Mouse (Mus musculus): ENCODE measurements around the gene Dock8. TPM values are rescaled to one million over a fixed set of nuclear protein-coding genes. Genes with fewer than 3 reads are reported as not detected.

Dock8 gene
- polyA plus RNA-seq, 1 experiment = 18.0 TPM

DNA sequence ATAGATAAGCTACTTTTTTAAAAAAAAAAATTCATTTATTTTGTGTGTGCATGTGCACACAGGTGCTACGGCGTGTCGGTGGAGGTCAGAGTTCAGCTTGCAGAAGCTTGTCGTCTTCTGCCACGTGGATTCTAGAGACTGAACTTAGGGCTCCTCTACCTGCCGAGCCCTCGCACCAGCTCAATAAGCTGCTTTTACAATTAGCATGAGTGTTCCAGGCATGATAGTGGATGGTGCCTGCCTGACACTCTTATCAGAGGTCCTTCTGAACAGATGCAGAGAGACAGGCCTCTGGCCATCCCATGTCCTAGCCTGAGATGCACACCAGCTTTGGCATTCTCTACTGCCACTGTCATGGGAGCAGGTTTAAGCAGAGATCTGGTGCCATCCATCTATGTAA, 55.7 kb downstream of the Dock8 start:
- Histone ChIP-seq H3K27me3 (replicated peaks) (no peaks in the 10 kb centered on the region), H3K4me3 (replicated peaks) (no peak overlapping the region), H3K9me3 (no peaks in the 10 kb centered on the region), H3K36me3 (replicated peaks; ENCODE audit: low read length) (peaks cover 81% of the 10 kb centered on the region), H3K4me1 (peaks cover 87% of the 10 kb centered on the region)
- TF ChIP-seq GATA1 (IDR thresholded peaks at IDR 0.05; ENCODE audit: borderline replicate concordance, low read length) (no peak), FLI1 (IDR thresholded peaks at IDR 0.05; ENCODE audit: low read length) (no peak)

GRCm38 (mm10) chr19:25055559-25055958, 56.2 kb downstream of the Dock8 start:
- no peak for TF ChIP-seq FLI1 (IDR thresholded peaks at IDR 0.05; ENCODE audit: low read length)

GRCm38 (mm10) chr19:25056224-25056623, 56.9 kb downstream of the Dock8 start:
- peaks cover 87% of the 10 kb centered on the region for H3K36me3 ChIP-seq (replicated peaks; ENCODE audit: low read length)
- TF ChIP-seq FLI1 (IDR thresholded peaks at IDR 0.05; ENCODE audit: low read length) = no peak
- TF ChIP-seq GATA1 (IDR thresholded peaks at IDR 0.05; ENCODE audit: borderline replicate concordance, low read length) = no peak
- H3K9me3 ChIP-seq = no peaks in the 10 kb centered on the region
- no peak overlapping the region for H3K4me3 ChIP-seq (replicated peaks)
- no peaks in the 10 kb centered on the region for H3K27me3 ChIP-seq (replicated peaks)
- peaks cover 89% of the 10 kb centered on the region for H3K4me1 ChIP-seq

More at GRCm38 (mm10) chr19:25055559-25055958, 56.2 kb downstream of the Dock8 start:
- H3K4me1 ChIP-seq = peaks cover 90% of the 10 kb centered on the region
- H3K4me3 ChIP-seq (replicated peaks) = no peak overlapping the region
- H3K36me3 ChIP-seq (replicated peaks; ENCODE audit: low read length) = peaks cover 86% of the 10 kb centered on the region
- no peaks in the 10 kb centered on the region for H3K9me3 ChIP-seq
- no peaks in the 10 kb centered on the region for H3K27me3 ChIP-seq (replicated peaks)

DNA sequence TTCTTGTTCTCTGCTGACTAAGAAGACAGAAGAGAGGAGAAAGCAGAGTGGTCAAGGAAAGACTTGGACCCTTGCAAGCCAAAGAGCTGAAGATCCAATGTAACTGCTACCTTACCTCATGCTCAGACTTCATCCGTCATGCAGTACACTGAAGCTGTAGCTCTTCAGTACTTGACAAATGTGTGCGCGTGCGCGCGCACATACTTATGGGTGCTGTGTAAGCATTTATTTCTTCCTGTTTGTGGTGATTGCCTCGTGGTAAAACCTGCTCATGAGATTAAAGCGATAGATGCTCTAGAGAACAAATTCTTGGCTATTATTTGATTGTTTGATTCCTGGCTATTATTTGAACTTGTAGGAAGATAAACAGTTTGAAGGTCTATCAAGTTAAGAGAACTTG, 58.5 kb downstream of the Dock8 start:
- H3K4me3 ChIP-seq (replicated peaks) = no peak overlapping the region
- no peaks in the 10 kb centered on the region for H3K27me3 ChIP-seq (replicated peaks)
- peaks cover 76% of the 10 kb centered on the region for H3K4me1 ChIP-seq
- TF ChIP-seq GATA1 (IDR thresholded peaks at IDR 0.05; ENCODE audit: borderline replicate concordance, low read length) (no peak), FLI1 (IDR thresholded peaks at IDR 0.05; ENCODE audit: low read length) (no peak)
- peaks cover 95% of the 10 kb centered on the region for H3K36me3 ChIP-seq (replicated peaks; ENCODE audit: low read length)
- H3K9me3 ChIP-seq = no peaks in the 10 kb centered on the region

DNA sequence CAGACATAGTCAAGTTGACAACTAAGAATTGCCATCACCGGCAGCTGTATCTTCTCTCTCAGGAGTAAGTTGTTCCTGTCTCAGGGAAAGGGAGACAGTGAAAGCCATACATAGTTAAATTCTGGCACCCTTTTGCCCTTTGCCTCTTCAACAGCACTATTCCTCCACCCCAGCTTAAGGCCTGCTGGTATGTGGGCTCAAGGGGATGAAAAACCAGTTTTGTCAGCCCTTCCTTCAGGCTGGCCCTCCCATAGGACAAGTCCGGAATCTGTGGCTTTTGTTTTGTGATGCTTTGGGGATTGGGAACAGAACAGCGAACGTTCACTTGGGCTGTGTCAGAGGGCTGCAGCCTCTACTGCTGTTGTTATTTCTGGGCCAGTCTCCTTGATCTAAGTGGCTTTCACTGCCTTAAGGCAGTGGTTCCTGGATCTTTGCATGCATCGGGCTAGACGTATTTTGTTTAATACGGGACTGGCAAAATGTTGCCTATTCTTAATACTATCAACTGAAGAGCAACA, 60.6 kb downstream of the Dock8 start:
- no peaks in the 10 kb centered on the region for H3K9me3 ChIP-seq
- H3K4me3 ChIP-seq (replicated peaks) = no peak overlapping the region
- peaks cover 95% of the 10 kb centered on the region for H3K36me3 ChIP-seq (replicated peaks; ENCODE audit: low read length)
- H3K27me3 ChIP-seq (replicated peaks) = no peaks in the 10 kb centered on the region
- TF ChIP-seq GATA1 (IDR thresholded peaks at IDR 0.05; ENCODE audit: borderline replicate concordance, low read length) (no peak), FLI1 (IDR thresholded peaks at IDR 0.05; ENCODE audit: low read length) (no peak)
- H3K4me1 ChIP-seq = peaks cover 55% of the 10 kb centered on the region

DNA sequence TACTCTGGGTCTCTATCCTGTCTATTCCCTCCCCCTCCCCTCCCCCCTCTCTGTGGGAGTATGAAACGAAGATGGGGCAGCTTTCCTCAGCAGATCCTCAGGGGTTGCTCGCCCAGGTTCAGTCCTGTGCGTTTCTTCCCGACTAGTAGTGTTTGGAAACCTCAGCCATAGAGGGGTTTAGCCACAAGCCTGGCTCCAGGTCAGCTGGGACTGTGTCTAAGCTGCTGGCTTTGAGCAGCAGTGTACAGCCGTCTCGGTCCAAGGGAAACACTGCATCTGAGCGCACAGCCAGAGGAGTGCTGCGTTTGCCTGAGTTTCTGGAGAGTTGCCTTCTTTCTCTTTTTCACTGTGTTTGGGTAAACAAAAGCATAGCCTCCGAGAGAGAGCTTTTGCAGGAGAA, 61.0 kb downstream of the Dock8 start:
- Histone ChIP-seq H3K4me1 (peaks cover 52% of the 10 kb centered on the region), H3K36me3 (replicated peaks; ENCODE audit: low read length) (peaks cover 95% of the 10 kb centered on the region)

GRCm38 (mm10) chr19:25062188-25062856, 63.0 kb downstream of the Dock8 start:
- H3K4me3 ChIP-seq (replicated peaks) = no peak overlapping the region
- H3K9me3 ChIP-seq = no peaks in the 10 kb centered on the region
- peaks cover 34% of the 10 kb centered on the region for H3K4me1 ChIP-seq
- H3K27me3 ChIP-seq (replicated peaks) = no peaks in the 10 kb centered on the region
- H3K36me3 ChIP-seq (replicated peaks; ENCODE audit: low read length) = peaks cover 97% of the 10 kb centered on the region
- TF ChIP-seq GATA1 (IDR thresholded peaks at IDR 0.05; ENCODE audit: borderline replicate concordance, low read length) (no peak), FLI1 (IDR thresholded peaks at IDR 0.05; ENCODE audit: low read length) (no peak)

More for the DNA sequence above, 61.0 kb downstream of the Dock8 start:
- no peaks in the 10 kb centered on the region for H3K9me3 ChIP-seq
- H3K4me3 ChIP-seq (replicated peaks) = no peak overlapping the region
- no peak for TF ChIP-seq FLI1 (IDR thresholded peaks at IDR 0.05; ENCODE audit: low read length)
- no peak for TF ChIP-seq GATA1 (IDR thresholded peaks at IDR 0.05; ENCODE audit: borderline replicate concordance, low read length)
- no peaks in the 10 kb centered on the region for H3K27me3 ChIP-seq (replicated peaks)

DNA sequence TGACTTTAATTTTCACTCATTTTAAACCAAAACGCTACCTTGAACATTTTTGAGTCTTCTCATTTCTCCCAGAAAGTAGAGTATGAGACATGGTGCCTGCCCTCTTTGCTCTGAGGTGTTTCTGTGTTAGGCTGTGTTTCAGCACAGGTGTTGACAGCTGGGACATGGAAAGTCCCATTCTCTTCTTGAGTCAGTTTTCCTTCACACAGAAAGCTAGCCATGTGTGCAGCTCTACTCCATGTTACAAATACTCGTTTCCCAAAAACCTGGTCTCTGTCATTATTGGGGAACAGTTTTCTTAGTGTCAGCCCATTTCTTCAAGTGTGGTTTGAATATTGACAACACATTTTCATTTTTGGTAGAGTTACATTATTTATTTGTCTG, 63.5 kb downstream of the Dock8 start:
- no peak for TF ChIP-seq FLI1 (IDR thresholded peaks at IDR 0.05; ENCODE audit: low read length)
- Histone ChIP-seq H3K9me3 (no peaks in the 10 kb centered on the region), H3K36me3 (replicated peaks; ENCODE audit: low read length) (peaks cover 97% of the 10 kb centered on the region), H3K4me1 (peaks cover 31% of the 10 kb centered on the region), H3K4me3 (replicated peaks) (no peak overlapping the region), H3K27me3 (replicated peaks) (no peaks in the 10 kb centered on the region)

DNA sequence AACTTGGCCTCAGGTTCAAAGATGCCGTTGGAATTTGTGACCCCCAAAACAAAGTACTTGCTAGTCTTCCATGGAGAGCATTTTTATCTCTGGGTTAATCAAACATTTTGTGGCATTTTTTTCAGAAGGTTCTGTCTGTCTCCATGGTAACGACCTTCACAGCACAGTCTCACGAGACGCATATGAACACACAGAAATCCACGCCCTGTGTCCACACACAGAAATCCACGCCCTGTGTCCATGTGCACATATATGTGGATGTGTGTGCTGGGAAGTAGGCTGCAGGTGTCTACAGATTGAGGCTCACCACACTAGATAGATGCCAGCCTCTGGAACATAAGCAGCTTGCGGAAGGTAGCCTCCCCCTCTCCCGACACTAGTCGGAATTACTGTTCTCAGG, 66.9 kb downstream of the Dock8 start:
- peaks cover 96% of the 10 kb centered on the region for H3K36me3 ChIP-seq (replicated peaks; ENCODE audit: low read length)
- H3K4me3 ChIP-seq (replicated peaks) = no peak overlapping the region
- H3K27me3 ChIP-seq (replicated peaks) = no peaks in the 10 kb centered on the region
- no peaks in the 10 kb centered on the region for H3K9me3 ChIP-seq
- H3K4me1 ChIP-seq = peaks cover 16% of the 10 kb centered on the region
- TF ChIP-seq FLI1 (IDR thresholded peaks at IDR 0.05; ENCODE audit: low read length) (no peak), GATA1 (IDR thresholded peaks at IDR 0.05; ENCODE audit: borderline replicate concordance, low read length) (no peak)

GRCm38 (mm10) chr19:25068518-25068917, 69.2 kb downstream of the Dock8 start:
- no peaks in the 10 kb centered on the region for H3K9me3 ChIP-seq
- H3K4me3 ChIP-seq (replicated peaks) = no peak overlapping the region
- no peaks in the 10 kb centered on the region for H3K27me3 ChIP-seq (replicated peaks)
- peaks cover 96% of the 10 kb centered on the region for H3K36me3 ChIP-seq (replicated peaks; ENCODE audit: low read length)
- peaks cover 16% of the 10 kb centered on the region for H3K4me1 ChIP-seq
- TF ChIP-seq FLI1 (IDR thresholded peaks at IDR 0.05; ENCODE audit: low read length) (no peak), GATA1 (IDR thresholded peaks at IDR 0.05; ENCODE audit: borderline replicate concordance, low read length) (no peak)

All from megakaryocyte, embryonic 14.5 days (primary cell).